Mouse (Mus musculus) intestine, embryonic 15.5 days (tissue): ENCODE data around the gene Ccdc103. TPM values are rescaled to one million over a fixed set of nuclear protein-coding genes. Genes with fewer than 3 reads are reported as not detected.
A peak's percentile ranks its signal among the peaks of the same experiment; 100 is the strongest.

Source experiments
- ATAC-seq: fragments of 200-750 bp; cut with Nextera tagmentation; 2 replicates; pipeline ENCODE4 v1.8.0; 2017; ENCODE audit warnings: moderate TSS enrichment, moderate library complexity
- H3K27ac ChIP-seq: fragments of 300-500 bp; sonication (generic); 2 replicates; pipeline ENCODE4 v1.5.1; 2015; ENCODE audit warnings: mild to moderate bottlenecking, inconsistent platforms
- H3K27me3 ChIP-seq: fragments of 300-500 bp; sonication (generic); replicated peaks from 2 replicates; pipeline ENCODE4 v1.6.1; 2015; ENCODE audit warnings: inconsistent platforms
- H3K36me3 ChIP-seq: fragments of 300-500 bp; sonication (generic); 2 replicates; pipeline ENCODE4 v1.6.1; 2015; ENCODE audit warnings: inconsistent platforms
- H3K4me1 ChIP-seq: fragments of 300-500 bp; sonication (generic); replicated peaks from 2 replicates; pipeline ENCODE4 v1.6.1; 2015; ENCODE audit warnings: inconsistent platforms
- H3K4me2 ChIP-seq: fragments of 300-500 bp; sonication (generic); replicated peaks from 2 replicates; pipeline ENCODE4 v1.6.1; 2015; ENCODE audit warnings: mild to moderate bottlenecking, inconsistent platforms
- H3K4me3 ChIP-seq: fragments of 300-500 bp; sonication (generic); replicated peaks from 2 replicates; pipeline ENCODE4 v1.5.1; 2015; ENCODE audit warnings: inconsistent platforms
- H3K9ac ChIP-seq: fragments of 300-500 bp; sonication (generic); 2 replicates; pipeline ENCODE4 v1.6.1; 2015; ENCODE audit warnings: inconsistent platforms
- H3K9me3 ChIP-seq: fragments of 300-500 bp; sonication (generic); 2 replicates; pipeline ENCODE4 v1.6.1; 2016; ENCODE audit warnings: inconsistent platforms
- WGBS: fragments of 180-500 bp; shearing (Covaris S2); methylation state at CpG from one replicate; pipeline ENCODE4 v1.1.7; 2015; 5-methylcytosine and 5-hydroxymethylcytosine counted together
- polyA plus RNA-seq: library from polyadenylated mRNA; unstranded; fragments of >200 nt; fragmentation: Nextera tagmentation; extraction: Ambion mirVana; gene quantifications from 2 replicates; pipeline ENCODE4 v1.2.1, GENCODE M21; 2015

Ccdc103 gene
- polyA plus RNA-seq, 1 experiment from 2014 or later = 0.78 TPM

DNA sequence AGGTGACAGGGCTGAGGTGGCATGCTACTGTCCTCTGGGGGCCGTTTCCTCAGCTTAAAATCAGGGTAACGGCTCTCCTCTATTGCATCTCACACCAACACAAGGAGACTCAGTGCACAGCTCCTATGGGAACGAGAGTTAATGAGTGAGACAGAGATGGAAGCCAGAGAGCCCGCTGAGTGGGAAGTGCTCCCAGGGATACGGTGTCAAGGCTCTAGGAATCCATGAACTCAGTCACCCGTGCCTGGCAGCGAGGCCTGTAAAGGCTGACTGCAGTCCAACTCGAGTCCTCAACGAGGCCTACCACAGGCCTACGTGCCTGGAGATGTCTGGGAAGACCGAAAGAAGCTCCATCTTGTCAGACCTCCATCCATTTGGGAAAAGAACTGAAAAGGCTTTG is 22.1 kb upstream of the Ccdc103 start:
- Histone ChIP-seq H3K27me3 (no peaks in the 10 kb centered on the region), H3K9me3 (no peaks in the 10 kb centered on the region), H3K4me3 (no peak overlapping the region), H3K9ac (no peak overlapping the region), H3K27ac (no peak overlapping the region), H3K36me3 (peaks cover 53% of the 10 kb centered on the region), H3K4me2 (no peak overlapping the region), H3K4me1 (no peaks in the 10 kb centered on the region)
- no peak for ATAC-seq
- 94% methylated on average over 11 of the region's 11 CpGs for WGBS

DNA sequence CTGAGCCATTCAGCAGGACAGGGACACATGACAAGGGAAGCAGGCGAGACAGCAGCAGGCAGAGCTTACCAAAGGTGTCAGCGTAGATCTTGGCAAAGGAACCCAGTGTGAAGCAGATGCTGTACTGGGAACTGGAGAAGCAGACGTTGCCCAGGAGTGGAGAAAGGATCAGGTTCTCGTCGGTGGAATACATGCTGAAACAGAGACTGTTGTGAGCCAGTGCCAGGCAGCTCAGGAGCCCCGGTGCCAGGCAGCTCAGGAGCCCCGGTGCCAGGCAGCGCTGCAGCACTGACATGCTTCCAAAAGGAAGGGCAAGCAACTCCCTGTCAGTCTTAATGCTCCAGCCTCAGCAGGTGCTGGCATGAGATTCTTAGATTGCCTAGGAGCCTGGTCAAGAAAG is 21.1 kb upstream of the Ccdc103 start:
- no peak overlapping the region for H3K27ac ChIP-seq
- no peaks in the 10 kb centered on the region for H3K27me3 ChIP-seq
- peaks cover 49% of the 10 kb centered on the region for H3K36me3 ChIP-seq
- H3K4me1 ChIP-seq = no peaks in the 10 kb centered on the region
- no peak overlapping the region for H3K4me3 ChIP-seq
- H3K9ac ChIP-seq = no peak overlapping the region
- H3K9me3 ChIP-seq = no peaks in the 10 kb centered on the region
- H3K4me2 ChIP-seq = no peak overlapping the region
- 95% methylated on average over 8 of the region's 8 CpGs for WGBS
- no peak for ATAC-seq

DNA sequence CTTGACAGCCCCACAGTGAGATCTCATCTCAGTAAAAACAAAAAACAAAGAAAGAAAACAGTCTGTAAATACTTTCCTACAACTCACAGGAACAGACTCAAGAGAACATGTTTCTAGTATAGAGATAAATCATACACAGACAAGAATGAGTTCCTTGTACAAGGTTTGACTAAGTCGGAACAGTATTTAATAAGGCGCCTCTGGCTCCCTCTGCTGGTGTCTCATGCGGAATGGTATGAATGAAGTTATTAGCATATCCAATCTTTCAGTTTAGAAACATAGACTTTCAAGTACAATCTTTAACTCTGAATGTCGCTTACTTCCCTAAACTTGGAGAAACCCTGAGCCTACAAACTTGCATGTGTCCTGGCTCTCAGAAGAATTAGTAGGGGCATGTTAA is 16.7 kb upstream of the Ccdc103 start:
- ATAC-seq = no peak
- WGBS = 29% methylated on average over 4 of the region's 4 CpGs

DNA sequence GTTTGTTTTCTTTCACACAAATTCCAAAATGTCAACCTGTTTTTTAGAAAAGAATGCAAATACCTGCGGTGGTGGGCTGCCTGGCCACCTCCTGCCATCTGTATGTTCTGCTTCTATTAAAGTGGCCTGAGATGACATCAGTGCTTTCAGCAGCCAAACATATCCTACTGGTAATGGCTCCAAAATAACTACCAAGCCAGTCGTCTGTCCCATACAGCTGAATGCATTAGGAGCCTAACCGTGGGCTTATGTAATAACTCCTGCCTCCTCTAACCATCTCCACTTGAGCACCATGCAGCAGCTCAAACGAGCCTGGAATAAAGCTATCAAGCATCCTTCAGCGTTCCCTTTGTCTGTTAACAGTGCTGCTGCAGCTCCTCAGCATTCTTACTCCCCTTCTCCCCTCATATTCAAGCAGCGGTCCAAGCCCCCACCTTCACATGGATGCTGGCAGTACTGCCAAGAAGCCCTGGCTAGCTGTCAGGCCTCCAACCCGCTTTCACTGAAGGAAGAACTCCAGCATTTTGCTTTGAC is 6.1 kb upstream of the Ccdc103 start:
- no peak for ATAC-seq
- no peak overlapping the region for H3K4me3 ChIP-seq
- H3K9me3 ChIP-seq = no peaks in the 10 kb centered on the region
- no peak overlapping the region for H3K9ac ChIP-seq
- H3K27ac ChIP-seq = no peak overlapping the region
- peaks cover 25% of the 10 kb centered on the region for H3K36me3 ChIP-seq
- 90% methylated on average over 7 of the region's 7 CpGs for WGBS
- peaks cover 5% of the 10 kb centered on the region for H3K4me1 ChIP-seq
- no peak overlapping the region for H3K4me2 ChIP-seq
- H3K27me3 ChIP-seq = no peaks in the 10 kb centered on the region

More for the DNA sequence above, 16.7 kb upstream of the Ccdc103 start:
- H3K36me3 ChIP-seq = peaks cover 65% of the 10 kb centered on the region
- no peak overlapping the region for H3K4me3 ChIP-seq
- no peaks in the 10 kb centered on the region for H3K9me3 ChIP-seq
- no peak overlapping the region for H3K27ac ChIP-seq
- H3K27me3 ChIP-seq = no peaks in the 10 kb centered on the region
- no peak overlapping the region for H3K4me2 ChIP-seq
- no peaks in the 10 kb centered on the region for H3K4me1 ChIP-seq
- H3K9ac ChIP-seq = no peak overlapping the region

DNA sequence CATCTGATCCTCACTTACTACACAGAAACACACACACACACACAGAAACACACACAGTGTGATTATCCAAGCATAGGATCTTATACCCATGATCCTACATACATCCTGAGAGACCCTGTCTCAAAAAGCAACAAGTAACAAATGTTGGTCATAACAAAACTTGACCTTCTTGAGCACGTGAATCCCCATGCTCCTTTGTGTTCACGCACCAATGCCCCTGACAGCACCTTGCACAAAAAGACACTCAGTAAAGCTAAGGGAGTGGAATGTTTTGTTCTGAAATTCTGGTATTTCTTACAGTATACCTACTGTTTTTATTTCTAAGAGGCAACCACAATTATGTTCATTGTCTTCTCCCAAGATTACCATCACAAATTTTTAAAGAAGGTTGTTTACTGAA is 1.4 kb upstream of the Ccdc103 start:
- Histone ChIP-seq H3K4me1 (peaks cover 12% of the 10 kb centered on the region), H3K27me3 (no peaks in the 10 kb centered on the region), H3K36me3 (peaks cover 11% of the 10 kb centered on the region; the same call in 1 of the 2 replicates), H3K4me2 (peak overlapping the region; percentile 63), H3K4me3 (no peak overlapping the region), H3K9me3 (no peaks in the 10 kb centered on the region), H3K9ac (no peak overlapping the region), H3K27ac (no peak overlapping the region)
- ATAC-seq = no peak
- 80% methylated on average over 2 of the region's 2 CpGs for WGBS

DNA sequence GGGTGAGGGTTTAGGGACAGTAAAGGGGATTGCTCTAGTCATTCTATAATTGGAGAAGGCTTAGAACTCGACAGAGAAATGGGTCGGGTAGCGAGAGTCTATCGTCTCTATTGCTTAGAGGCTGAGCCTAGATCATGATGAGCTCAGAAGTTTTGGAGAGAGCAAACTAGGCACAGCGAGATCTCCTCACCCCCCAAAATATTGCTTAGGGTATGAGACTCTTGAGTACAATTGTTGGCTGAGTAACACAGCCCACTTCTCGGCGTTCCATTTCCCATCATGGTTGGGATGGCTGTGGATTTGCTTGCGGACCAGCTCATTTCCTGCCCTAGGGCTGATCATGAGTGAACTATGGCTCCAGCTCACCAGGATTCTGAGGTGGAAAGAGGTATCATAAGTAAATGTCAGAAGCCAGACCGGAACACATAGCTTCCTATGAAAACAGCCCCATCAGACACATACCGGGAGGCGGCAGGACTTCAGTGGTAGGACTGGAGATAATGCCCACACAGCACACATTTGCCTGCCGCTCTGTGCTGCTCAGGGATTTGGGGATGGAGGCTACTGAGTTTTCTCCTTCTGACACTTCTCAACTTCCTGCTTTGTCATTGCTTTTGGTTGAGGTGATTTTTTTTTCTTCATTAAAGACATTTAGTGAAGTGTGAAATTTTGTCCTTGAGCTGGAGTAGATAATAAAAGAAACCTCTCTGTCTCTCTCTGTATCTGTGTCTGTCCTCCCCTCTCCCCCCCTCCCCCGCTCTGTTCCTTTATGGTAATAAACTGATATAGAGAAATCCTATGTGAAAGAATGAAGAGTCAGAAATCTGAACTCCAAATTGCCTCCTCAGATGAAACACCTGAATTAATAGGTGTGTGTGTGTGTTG is 552 bp downstream of the Ccdc103 start:
- Histone ChIP-seq H3K27me3 (no peaks in the 10 kb centered on the region; the same call in 1 of the 2 replicates), H3K4me1 (peaks cover 17% of the 10 kb centered on the region), H3K36me3 (0 out of 2 replicates have a peak, but pooled peaks cover 3% of the 10 kb centered on the region), H3K9ac (peak overlapping the region; percentile 69), H3K27ac (no peak overlapping the region; the same call in 1 of the 2 replicates), H3K4me3 (peak overlapping the region; percentile 68), H3K9me3 (no peaks in the 10 kb centered on the region), H3K4me2 (peak overlapping the region; percentile 63)
- peak; percentile 29 for ATAC-seq
- 15% methylated on average over 13 of the region's 13 CpGs for WGBS

DNA sequence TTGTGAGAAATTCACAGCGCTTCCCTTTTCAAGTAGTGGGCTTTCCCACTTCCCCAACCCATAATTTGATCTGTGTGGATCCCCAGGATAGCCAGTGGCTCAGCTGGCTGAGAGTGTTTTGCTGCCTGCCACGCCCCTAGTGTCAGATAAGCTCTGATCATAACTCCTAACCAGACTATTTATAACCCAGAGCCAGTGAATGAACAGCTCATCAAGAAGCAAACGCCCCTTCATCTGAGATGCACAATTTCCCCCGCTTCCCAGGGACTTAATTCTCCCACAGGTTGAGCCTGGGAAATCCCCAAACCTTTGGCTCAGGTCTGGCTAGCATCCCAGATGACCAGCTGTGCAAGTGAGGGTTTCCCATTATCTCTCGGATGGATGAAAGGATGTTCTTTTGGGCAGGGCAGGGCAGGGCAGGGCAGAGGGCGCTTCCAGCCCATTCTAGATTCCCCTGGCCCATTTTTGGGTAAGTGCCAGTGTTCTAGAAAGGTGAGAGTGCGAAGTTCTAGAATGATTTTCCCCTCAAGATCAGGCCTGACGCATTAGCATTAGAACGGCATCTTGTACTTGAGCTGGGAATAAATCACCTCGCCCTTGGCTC is 3.7 kb downstream of the Ccdc103 start, which contains the start of gene Fam187a:
Gene Fam187a, plus strand, starts transcription at position 554 of the 604 bp plus-strand sequence.
- ATAC-seq = no peak
- H3K9ac ChIP-seq = no peak within 1 kb of the TSS

DNA sequence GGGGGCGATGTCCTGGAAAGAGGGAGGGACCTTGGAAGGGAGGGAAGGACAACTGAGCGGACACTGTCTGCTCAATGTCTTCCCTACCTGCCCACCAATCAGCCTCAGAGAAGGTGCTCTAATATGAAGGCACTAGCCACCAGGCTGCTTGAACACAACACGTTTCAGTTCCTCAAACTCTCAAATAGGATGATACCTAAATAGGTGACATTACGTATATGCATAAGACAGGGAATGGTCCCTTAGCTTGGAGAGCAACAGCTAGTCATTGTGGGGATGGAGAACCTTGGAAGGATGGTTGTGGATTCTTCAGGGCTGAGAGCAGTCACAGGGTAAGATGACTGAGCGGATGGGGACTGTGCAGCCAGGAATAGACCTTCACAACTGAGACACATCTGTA is 6.4 kb downstream of the Ccdc103 start:
- no peaks in the 10 kb centered on the region for H3K36me3 ChIP-seq
- 83% methylated on average over 5 of the region's 5 CpGs for WGBS
- H3K27ac ChIP-seq = no peak overlapping the region
- no peak overlapping the region for H3K4me2 ChIP-seq
- ATAC-seq = no peak
- no peak overlapping the region for H3K4me3 ChIP-seq
- H3K27me3 ChIP-seq = no peaks in the 10 kb centered on the region; the same call in 1 of the 2 replicates
- no peak overlapping the region for H3K9ac ChIP-seq
- 0 out of 2 replicates have a peak, but pooled peaks cover 5% of the 10 kb centered on the region for H3K4me1 ChIP-seq
- H3K9me3 ChIP-seq = no peaks in the 10 kb centered on the region

More for the DNA sequence above, 3.7 kb downstream of the Ccdc103 start, which contains the start of gene Fam187a:
- Histone ChIP-seq H3K27me3 (no peaks in the 10 kb centered on the region; the same call in 1 of the 2 replicates), H3K27ac (no peak within 1 kb of the TSS), H3K4me1 (peaks cover 14% of the 10 kb centered on the region), H3K4me3 (no peak within 1 kb of the TSS), H3K36me3 (no peaks in the 10 kb centered on the region), H3K9me3 (no peaks in the 10 kb centered on the region), H3K4me2 (no peak within 1 kb of the TSS)
- whole genome bisulfite sequencing = 51% methylated on average over 10 of the region's 10 CpGs

DNA sequence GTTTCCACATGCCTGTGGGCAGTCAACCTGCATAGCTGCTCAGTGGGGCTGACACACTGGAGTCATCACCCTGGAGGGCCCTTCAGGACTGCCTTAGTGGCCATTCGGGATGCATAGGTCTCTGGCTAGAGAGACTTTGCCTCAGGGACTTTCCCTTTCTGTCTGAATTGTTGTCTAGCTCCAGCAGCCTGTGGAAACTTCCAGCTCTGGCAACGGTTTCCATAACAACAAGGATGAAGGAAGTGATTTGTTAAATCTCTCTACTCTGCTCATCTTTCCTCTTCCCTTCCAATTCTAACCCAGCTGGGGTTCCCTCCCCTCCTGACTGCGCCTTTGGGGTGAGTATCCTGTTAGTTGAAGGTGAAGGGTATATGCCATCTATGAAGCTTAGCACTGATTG is 7.1 kb downstream of the Ccdc103 start:
- WGBS = 63% methylated on average over 3 of the region's 3 CpGs
- Histone ChIP-seq H3K4me2 (no peak overlapping the region), H3K36me3 (no peaks in the 10 kb centered on the region), H3K9me3 (no peaks in the 10 kb centered on the region), H3K4me3 (no peak overlapping the region), H3K27ac (no peak overlapping the region), H3K27me3 (no peaks in the 10 kb centered on the region; the same call in 1 of the 2 replicates), H3K9ac (no peak overlapping the region), H3K4me1 (peaks cover 7% of the 10 kb centered on the region; the same call in 1 of the 2 replicates)
- no peak for ATAC-seq

DNA sequence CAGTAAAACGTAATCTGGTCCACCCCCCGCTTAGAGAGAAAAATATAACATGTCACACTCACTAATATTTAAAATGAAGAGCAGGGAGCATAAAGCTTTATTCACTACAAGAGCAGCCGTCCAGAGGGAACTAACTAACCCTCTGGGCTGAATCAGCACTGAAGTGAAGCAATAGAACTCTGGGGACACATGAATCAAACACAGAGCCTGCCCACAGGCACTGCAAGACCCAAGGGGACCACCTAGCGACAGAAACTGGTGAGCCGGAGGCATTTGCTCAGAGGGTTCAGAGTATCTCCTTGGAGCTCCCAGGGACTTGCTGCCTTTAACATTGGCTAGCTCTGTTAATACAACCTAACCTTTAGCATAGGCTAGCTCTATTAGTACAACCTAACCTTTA is 9.1 kb downstream of the Ccdc103 start:
- WGBS = 79% methylated on average over 5 of the region's 5 CpGs

DNA sequence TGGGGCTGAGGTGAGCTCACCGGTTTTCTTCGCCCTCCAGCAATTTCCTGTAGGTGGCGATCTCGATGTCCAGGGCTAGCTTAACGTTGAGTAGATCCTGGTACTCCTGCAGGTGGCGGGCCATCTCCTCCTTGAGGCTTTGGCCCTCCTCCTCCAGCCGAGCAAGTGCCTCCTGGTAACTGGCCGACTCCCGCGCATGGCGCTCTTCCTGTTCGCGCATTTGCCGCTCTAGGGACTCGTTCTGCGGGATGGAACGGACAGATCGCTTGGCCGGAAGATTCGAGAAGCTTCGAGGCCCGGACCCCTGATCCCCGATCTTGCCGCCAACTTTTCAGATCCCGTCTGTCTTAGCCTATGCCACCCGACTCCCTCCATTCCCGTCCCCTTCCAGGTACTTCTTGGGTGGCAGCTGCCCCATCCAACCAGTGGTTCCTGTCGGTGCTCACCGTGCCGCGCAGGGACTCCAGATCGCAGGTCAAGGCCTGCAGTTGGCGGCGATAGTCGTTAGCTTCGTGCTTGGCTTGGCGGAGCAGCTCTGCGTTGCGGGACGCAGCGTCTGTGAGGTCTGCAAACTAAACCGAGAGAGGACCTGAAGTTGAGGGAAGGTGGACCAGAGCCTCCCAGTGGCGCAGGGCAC is 12.1 kb downstream of the Ccdc103 start:
- H3K36me3 ChIP-seq = no peaks in the 10 kb centered on the region
- peaks cover 3% of the 10 kb centered on the region; the same call in 1 of the 2 replicates for H3K27me3 ChIP-seq
- H3K9me3 ChIP-seq = no peaks in the 10 kb centered on the region
- H3K4me2 ChIP-seq = peak overlapping the region; percentile 78
- WGBS = 2% methylated on average over 43 of the region's 43 CpGs
- no peak overlapping the region for H3K27ac ChIP-seq
- ATAC-seq = peak; percentile 95
- H3K9ac ChIP-seq = peak overlapping the region; percentile 49
- peaks cover 7% of the 10 kb centered on the region for H3K4me1 ChIP-seq
- H3K4me3 ChIP-seq = peak overlapping the region; percentile 34

More for the DNA sequence above, 9.1 kb downstream of the Ccdc103 start:
- Histone ChIP-seq H3K4me1 (peaks cover 8% of the 10 kb centered on the region), H3K27ac (no peak overlapping the region), H3K9me3 (no peaks in the 10 kb centered on the region), H3K9ac (no peak overlapping the region), H3K27me3 (no peaks in the 10 kb centered on the region; the same call in none of the 2 replicates), H3K4me3 (no peak overlapping the region), H3K36me3 (no peaks in the 10 kb centered on the region), H3K4me2 (no peak overlapping the region)
- ATAC-seq = no peak

DNA sequence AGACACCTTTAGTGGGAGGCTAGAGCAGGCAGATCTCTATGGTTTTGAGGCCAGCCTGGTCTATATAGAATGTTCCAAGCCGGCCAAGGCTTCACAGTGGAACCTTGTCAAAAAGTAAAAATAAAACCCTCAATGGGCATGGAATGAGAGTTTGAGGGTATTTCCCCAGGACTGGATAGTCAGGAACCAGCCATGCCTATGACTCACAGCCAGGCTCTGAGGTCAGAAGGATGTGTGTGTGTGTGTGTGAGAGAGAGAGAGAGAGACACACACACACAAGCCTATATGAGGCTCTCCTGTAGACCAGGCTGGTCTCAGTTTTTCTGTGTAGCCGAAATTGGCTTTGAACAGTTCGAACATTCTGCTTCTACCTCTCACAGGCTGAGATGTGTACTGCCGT is 13.7 kb downstream of the Ccdc103 start:
- H3K4me3 ChIP-seq = no peak overlapping the region
- H3K36me3 ChIP-seq = no peaks in the 10 kb centered on the region
- H3K9ac ChIP-seq = no peak overlapping the region
- WGBS = 85% methylated on average over 4 of the region's 4 CpGs
- H3K9me3 ChIP-seq = no peaks in the 10 kb centered on the region
- ATAC-seq = no peak
- H3K4me1 ChIP-seq = peaks cover 7% of the 10 kb centered on the region
- peaks cover 3% of the 10 kb centered on the region; the same call in 1 of the 2 replicates for H3K27me3 ChIP-seq
- H3K27ac ChIP-seq = no peak overlapping the region
- H3K4me2 ChIP-seq = no peak overlapping the region
